Mouse (Mus musculus): Measurements from ENCODE around the gene Kctd13. TPM values are rescaled to one million over a fixed set of nuclear protein-coding genes. Genes with fewer than 3 reads are reported as not detected.

Kctd13 gene
- total RNA-seq, 1 experiment from 2014 or later: 42.7 TPM

DNA sequence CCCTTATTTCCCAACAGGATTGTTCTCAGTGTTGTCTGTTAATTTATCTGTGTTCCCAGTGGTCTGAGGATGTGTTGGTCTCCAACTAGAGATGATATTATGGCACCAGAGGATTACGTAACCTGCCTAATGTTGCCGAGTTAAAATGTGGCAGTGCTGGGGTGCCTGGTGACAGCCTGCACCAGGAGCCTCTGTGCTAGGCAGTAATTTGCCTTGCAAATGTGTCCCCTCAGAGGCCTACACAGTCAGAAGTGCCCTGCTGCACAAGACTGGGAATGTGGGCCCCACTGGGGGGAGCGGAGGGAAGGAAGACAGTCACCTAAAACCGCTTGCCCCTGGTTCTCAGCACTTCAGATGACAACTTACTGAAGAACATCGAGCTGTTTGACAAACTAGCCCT lies 13.1 kb downstream of the Kctd13 start:
- no peak for DNase-seq

DNA sequence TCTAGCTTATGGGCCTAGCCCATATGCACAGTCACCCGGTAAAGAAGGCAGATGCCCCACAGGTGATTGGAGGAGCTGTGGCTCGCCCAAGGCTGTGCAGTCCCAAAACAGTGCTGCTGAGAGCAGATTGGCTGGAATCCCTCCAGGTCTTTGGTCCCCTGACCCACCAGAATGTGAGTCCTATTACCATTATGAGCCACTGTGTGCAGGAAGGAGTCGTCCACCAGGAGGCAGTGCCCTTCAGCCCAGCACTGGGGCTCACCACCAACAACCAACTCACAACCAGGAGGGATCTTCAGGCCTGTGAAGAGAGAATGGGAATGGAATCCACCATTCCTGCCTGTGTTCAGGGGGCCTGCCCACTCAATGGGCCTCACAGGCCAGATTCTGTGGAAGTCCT lies 17.9 kb downstream of the Kctd13 start:
- DNase-seq: peak; percentile 33

DNA sequence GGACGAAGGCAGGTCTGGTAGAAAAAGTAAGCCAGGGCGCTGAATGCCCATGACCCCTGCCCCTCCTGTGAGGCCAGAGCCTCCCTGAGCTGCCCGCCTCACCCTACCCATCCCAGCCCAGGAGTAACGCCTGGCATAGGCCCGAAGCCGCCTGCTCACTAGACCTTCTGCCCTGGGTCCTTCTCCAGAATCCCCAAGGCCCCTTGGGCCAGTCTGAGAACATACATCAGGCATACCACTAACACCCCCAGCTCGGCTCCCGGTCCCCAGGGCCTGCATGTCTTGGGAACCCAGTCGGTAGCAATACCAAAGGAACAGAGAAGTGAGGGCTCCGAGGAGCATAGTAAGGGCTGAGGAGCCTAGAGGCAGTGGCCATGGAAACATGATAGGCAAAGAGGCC lies 19.9 kb downstream of the Kctd13 start:
- DNase-seq: no peak

DNA sequence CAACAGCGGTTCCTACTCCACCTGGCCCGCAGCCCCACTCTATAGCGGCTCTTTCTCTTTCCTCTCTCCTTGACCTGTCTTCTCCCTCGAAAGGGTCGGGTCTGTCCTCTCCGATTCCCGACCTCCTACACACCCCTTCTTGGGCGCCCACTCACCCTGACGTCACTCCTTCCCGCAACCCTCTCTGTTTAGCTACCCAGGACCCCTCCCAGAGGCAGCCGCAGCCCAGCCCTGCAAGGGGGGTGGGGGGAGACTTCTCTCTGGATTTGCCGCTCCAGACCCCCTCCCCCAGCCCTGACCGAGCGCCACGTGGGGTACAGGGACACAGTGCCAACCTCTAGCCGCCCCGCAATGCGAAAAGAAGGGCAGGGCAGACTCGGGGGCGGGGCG lies 20.7 kb downstream of the Kctd13 start, which contains the start of gene Asphd1:
Asphd1 (minus strand) TSS at position 180 of the 390 bp plus-strand sequence.
- DNase-seq: no peak

DNA sequence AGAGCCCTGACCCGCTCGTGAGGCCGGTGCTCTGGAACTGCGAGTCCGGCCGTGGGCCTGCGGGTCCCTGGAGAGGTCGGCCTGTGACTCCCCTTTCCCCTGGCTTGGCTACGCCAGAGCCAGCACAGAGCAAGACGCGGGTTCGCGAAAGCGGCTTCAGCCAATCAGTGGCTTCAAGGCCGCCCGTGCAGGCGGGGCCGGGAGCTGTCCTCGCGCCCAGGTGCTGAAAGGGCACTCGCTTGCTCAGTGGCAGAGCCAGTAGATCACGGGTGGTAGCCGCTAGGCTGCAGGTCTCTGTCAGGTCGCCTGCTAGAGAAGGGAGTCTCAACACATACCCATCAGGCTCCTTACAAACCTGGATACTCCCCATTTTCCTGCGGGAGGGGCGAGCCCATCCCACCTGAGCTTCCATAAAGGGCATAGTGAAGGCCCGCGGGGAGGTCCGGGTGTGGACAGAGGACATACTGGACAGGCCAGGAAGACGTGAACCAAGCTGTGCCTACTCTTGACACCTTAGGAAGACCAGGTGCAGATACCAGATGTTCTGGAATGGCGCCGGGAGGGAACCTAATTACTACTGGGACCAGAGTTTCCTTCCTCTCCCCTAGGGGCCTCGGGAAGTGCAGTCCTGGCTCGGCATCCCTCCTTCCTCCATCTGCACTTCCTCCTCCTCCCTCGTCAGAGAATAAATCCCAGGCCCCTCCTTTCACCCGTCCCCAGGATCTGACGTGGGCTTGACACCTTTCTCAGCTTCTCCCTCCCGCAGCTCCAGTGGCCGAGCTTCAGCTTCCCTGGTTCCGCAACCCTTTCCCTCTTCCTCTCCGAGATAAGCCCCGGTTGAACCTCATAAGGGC lies 21.3 kb downstream of the Kctd13 start, which contains the start of gene Sez6l2:
Sez6l2 (plus strand) TSS at position 771 of the 854 bp plus-strand sequence.
- peak; percentile 95 for DNase-seq

DNA sequence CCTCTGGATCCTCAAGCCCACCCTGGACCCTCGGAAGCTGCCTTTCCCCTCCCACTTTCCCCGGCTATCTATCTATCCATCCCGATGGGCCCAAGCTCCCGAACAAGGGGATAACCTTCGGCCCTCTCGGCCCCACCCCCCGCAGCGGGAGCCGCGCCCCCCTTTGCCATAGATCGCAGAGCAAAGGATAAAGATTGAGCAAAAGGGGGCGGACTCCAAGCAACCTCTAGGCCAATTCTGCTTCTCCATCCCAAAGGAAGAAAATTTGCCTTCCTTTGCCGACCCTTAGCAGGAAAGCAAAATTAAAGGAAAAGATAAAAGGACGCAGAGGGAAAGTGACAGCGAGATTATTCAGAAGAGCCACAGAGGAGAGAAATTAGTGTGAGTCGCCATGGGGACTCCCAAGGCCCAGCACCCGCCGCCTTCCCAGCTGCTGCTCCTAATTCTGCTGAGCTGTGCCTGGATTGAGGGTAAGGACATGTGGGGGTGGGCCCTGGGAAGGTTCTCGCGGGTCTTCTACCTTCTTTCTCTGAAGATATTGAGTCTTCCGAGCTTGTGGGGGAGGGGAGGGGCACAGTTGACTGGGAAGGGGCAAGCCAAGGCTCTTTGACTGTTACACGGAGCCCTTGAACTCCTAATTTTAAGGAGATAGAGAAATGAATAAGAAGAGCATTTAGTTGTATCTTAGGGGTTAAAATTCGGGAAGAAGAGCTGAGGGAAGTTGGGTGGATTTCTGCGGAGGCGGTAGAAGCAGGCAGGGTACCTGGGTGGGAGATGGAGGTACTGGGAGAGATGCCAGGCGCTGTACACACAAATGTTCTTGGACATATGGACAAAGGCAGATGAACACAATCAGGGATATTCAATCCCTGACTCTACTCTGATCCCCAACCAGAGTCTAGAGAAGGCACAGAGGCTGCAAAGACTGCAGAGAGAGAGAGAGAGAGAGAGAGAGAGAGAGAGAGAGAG lies 22.3 kb downstream of the Kctd13 start:
- DNase-seq: no peak

DNA sequence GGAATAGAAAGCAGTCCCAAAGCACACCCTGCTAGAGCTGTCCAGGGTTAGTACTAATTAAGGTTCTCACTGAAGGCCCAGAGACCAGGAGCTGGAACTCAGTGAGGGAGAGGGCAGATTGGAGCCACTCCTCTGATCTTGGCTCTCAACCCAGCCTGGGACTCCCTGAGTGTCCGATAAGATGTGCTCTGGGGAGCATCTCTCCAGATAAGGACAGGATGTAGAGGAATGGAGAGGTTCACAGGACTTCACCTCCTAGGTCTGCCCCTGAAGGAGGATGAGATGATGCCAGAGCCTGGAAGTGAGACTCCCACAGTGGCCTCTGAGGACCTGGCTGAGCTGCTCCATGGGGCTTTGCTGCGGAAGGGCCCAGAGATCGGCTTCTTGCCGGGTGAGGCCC lies 23.1 kb downstream of the Kctd13 start:
- no peak for DNase-seq

DNA sequence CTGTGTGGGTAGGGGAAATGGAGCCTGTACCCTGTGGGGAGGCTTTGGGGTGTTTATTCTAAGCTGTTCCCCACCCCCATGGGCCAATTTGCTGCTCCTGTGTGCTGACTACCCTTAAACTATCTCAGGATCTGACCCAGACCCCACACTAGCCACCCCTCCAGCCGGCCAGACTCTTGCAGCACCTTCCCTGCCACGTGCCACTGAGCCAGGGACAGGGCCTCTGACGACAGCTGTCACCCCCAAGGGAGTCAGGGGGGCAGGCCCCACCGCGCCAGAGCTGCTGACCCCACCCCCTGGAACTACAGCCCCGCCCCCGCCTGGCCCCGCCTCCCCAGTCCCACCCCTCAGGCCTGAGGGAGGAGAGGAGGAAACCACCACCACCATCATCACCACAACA lies 24.0 kb downstream of the Kctd13 start:
- DNase-seq: no peak

DNA sequence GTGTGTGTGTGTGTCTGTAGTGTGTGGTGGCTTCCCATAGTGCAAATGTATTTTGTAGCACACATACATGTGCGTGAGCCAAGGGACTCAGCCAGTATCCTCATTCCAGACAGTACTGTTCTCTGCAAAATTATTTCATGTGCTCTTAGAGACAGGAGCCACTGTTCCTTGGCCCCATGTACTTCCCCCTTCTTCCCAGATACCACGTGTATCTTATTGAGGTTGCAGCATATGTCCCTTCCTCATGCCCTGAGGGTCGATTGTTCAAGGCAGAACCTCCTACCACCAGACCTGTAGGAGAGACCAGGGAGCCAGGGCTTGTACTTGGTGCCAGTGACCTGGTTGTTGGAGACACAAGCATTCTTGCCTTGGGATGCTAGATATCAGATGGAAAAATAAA lies 26.4 kb downstream of the Kctd13 start:
- DNase-seq: no peak

DNA sequence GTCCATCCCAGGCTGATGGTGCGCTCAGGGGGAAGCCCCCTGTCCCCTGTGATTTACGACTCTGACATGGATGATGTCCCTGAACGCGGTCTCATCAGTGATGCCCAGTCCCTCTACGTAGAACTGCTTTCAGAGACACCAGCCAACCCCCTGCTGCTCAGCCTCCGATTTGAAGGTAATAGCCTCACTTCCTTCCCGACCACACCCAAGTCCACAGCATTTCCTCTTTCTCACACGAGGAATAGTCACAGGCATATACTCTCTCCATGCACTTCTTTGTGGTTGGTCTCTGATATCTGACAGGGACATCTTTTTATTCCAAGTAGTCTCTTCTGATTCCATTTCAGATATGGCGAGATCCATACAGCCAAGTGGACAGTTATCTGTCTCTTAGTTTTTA lies 31.1 kb downstream of the Kctd13 start:
- no peak for DNase-seq

DNA sequence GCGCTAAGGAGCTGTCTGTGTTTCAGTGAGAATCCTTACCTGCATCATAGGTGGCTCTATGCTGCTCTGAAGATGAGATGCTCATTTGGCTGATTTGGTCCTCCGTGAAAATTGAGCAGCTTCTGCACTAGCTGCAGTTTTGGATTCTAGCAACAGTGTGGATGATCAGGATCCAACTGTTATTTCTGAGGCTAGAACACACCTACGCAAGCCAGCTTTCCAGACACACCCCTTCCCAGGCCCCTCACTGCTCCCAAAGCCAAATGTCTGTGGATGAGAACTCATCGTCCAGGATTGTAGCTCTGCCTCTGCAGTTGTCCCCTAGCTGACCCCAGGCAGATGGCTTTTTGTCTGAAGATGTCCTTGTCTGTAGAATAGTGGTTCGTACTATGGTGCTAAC lies 32.4 kb downstream of the Kctd13 start:
- DNase-seq: no peak

DNA sequence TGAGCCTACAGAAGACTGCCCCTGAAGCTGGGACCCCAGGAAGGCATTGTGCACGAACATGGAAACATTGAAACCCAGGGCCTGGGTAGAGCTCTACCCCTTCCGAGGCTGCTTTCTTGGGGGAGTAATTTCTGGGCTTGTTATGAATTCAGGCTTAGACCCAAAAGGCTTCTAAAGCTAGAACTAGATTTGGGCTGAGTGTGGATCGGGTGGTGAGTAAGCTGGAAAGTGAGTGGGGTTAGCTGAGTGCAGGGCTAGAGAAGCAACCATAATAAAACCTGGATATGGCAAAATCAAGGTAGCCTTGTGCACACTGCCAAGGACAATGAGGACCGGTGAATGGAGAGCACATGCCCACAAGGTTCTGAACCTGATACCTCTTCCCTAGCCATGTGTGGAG lies 33.3 kb downstream of the Kctd13 start:
- no peak for DNase-seq

DNA sequence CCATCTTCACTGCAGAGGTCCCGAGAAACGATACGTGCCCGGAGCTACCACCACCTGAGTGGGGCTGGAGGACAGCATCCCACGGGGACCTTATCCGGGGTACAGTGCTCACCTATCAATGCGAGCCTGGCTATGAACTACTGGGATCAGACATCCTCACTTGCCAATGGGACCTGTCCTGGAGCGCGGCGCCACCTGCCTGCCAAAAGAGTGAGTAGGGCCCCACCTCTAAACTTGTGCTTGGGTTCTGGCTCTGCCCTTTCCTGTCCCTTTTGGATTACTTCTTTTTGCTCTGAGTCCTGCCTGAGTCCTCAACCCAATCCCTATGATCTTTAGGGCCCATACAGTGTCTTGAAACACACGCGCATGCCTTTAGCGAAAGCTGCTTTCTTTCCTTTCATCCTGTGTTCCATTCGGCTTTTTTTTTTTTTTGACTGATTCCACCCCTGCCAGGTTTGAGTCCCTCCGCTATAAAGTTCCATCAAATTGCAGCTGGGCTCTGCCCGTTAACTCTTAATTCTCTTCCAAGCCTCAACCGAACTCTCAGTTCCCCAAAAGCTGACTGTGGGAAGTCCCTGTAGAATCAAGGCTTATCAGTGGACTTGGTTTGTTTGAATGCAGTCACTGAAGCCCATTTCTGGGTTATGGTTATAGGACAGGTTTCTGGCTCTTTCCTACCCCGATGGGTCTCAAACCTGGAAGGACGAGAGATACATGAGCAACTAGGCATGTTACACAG lies 35.0 kb downstream of the Kctd13 start:
- DNase-seq: peak; percentile 56

DNA sequence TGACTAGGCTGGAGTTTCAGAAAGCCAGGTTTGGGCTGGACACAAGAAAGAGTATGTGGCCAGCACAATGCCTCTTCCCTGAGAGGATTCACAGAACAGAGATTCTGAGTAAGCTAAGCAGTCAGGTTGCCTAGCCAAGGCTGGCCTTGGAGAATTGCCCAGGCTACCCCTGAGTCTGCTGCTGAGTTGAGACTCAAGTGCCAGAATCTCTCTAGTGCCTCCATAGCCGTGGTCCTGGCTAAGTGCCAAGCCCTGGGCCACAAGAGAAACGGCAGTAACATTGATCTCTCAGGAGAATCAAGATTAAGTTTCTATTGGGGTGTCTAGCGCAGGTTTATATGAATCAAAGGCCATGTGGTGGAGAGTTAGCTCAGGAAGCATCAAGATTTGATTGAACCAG lies 36.9 kb downstream of the Kctd13 start:
- peak; percentile 25 for DNase-seq

DNA sequence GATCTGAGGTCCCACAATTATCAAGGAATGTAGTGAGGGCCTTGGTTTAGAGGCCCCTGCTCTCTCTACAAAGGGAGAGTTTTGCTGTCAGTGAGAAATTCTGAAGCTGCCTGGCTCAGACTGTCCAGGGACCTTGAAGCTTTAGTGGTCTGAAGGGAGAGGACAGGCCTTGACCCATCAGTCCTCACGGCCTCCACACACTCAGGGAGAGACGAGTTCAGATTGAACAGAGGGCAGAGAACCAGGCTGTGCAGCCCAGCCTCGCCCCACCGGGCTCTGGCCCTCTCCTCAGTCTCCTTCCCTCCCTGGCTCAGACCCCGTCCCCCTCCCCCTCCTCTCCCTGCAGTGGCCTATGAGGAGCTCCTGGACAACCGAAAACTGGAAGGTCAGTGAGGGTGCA lies 38.7 kb downstream of the Kctd13 start:
- peak; percentile 31 for DNase-seq

DNA sequence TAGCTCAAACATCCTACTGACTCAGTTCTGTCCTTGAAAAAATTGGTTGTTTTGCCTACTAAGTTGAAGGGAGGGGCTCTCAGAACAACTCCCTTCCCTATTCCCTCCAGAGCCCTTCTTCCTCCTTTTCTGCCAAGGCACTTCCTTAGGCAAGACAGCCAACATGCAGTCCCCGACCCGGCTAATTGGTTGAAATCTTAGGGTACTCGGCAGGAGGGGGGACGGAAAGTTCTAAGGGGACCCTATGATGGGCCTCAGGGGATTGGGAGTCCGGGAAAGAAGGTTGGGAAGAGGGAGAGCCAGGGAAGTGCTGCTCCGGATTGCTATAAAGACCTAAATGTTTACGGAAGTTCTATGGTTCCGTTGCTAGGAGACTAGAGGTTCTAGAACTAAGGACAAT lies 46.8 kb downstream of the Kctd13 start:
- DNase-seq: no peak

DNA sequence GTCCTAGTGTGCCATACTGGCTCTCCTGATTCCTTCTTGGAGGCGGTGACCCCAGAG lies 47.0 kb downstream of the Kctd13 start, which contains the start of gene Cdipt:
Cdipt (plus strand) TSS at position 22 of the 57 bp plus-strand sequence.
- no peak for DNase-seq

DNA sequence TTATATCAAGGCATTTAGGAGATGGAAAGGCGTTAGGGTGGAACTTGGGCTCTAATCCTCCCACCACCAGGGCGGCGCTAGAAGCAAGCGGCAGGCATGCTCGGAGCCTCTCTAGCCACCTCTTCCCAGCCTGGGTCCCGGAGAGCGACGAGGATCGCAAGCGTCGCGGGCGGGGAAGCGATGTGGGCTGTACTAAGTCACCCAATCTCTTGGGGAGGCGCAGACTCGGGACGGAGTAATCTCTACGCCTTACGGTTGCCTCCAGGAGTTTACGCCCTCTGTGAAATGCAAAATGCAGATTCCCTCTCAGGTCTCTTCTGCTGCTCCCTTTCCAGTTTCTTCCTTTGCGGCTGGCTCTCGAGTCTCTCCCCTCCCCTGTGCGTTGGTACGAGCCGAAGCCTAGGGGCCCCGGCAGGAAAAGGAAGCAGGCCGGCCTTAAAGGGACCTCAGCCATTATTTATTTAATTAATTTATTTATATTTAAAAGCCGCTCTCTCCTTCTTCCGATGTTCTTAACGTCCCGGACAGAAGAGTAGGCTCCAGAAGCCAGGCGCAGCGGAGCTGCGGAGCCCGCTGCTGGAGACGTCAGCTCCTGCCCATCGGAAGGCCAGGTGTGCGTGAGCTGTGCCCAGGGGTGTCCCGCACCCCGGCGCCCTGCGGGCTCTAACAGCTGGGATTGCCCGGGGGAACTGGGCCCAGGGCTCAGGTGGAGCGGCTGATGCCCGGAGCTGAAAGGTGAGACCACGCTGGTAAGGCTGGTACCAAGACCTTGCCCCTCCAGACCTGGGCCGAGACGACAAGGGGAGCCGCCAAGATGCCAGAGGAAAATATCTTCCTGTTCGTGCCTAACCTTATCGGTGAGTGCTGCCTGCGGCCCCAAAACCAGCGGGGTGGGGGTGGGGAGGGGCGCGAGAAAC lies 47.5 kb downstream of the Kctd13 start, which contains the start of gene Cdiptos:
Cdiptos (minus strand) TSS at position 149 of the 917 bp plus-strand sequence.
- DNase-seq: peak; percentile 97

DNA sequence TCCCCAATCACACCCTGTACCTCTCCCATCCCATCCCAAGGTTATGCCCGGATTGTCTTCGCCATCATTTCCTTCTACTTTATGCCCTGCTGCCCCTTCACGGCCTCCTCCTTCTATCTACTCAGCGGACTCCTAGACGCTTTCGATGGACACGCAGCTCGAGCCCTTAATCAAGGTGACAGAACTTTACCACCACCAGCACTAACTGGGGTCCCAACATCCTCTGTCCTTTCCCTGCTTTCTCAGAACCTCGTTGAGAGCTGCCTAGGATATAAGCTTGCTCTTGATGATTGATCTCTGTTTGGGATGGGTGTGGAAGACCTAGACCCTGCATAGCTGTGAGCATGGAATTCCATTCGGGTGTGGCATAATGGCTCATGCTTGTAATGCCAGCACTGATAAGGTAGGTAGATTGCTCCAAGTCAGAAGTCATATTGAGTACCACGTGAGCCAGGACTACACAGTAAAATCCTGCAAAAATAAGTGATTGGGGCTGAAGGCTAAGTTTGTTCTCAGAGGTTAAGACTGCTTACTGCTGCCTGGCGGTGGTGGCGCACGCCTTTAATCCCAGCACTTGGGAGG lies 48.3 kb downstream of the Kctd13 start:
- no peak for DNase-seq

DNA sequence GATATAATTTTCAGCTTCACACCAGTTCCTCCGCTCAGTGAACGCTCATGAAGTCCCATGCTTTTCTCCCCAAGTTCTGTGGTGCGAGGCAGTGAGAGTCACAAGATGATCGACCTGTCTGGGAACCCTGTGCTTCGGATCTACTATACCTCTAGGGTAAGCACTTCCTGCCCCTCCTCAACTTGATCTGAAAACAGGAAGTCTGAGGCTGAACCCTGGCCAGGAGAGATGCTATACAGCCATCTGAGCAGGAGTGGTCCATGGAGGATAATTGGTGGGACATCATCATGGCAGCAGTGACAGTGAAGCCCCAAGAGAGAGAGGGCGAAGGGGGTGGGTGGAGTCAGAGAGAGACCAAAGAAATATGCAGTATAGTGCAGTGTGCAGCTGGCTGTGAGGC lies 50.2 kb downstream of the Kctd13 start:
- DNase-seq: no peak

DNA sequence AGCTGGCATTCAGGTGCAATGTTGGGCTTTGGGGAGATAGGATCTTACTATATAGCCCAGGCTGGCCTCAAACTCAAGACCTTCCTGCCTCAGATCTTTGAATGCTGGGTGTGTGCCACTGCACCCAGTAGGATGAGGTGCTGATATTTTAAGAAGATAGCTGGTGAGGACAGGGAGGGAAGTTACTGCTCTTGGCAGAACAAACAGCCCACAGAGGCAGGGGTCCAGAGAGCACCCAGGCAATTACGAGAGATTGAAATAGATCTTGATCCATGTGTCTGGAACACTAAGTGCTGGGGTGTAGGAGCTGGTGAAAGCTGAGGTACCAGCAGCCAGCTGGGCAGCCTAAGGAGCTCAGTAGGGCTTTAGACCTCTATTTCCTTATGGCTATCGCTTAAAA lies 52.9 kb downstream of the Kctd13 start:
- no peak for DNase-seq
